Mouse (Mus musculus) CH12.LX (cell line): ENCODE results near the gene Atp1a4. TPM values are rescaled to one million over a fixed set of nuclear protein-coding genes. Genes with fewer than 3 reads are reported as not detected.

Experiments
- DNase-seq: peaks from one replicate; pipeline ENCODE4 v3.0.0-alpha.2; 2013; ENCODE audit errors: extremely low read depth
- H3K27ac ChIP-seq: 2 replicates; pipeline ENCODE4 v1.5.1; 2012; ENCODE audit warnings: low read depth, mild to moderate bottlenecking, control low read depth, moderate library complexity; ENCODE audit not compliant: insufficient read depth
- H3K27me3 ChIP-seq: replicated peaks from 2 replicates; pipeline ENCODE3; 2012; ENCODE audit warnings: inconsistent platforms
- H3K36me3 ChIP-seq, 2 experiments: replicated peaks in 1 of 2; 2 replicates each; pipeline versions ENCODE3 to v1.6.1; 2012; ENCODE audit warnings: inconsistent platforms in 1 of 2, low read length in 1 of 2, mild to moderate bottlenecking in 1 of 2, mixed read lengths in 1 of 2, moderate library complexity in 1 of 2; ENCODE audit not compliant: control insufficient read depth in 1 of 2, insufficient read depth in 1 of 2
- H3K4me1 ChIP-seq, 2 experiments: 2 replicates each; pipeline ENCODE4 v1.6.1; 2012; ENCODE audit warnings: inconsistent platforms in 1 of 2, moderate library complexity in 1 of 2; ENCODE audit not compliant: insufficient read depth in 2 of 2, control insufficient read depth in 1 of 2
- H3K4me2 ChIP-seq: 2 replicates; pipeline ENCODE4 v1.6.1; 2012; ENCODE audit warnings: low read depth, mild to moderate bottlenecking, control low read depth; ENCODE audit not compliant: poor library complexity, insufficient read depth, severe bottlenecking
- H3K4me3 ChIP-seq, 3 experiments: fragments of 150-350 bp in 1 of 3; sonication (generic) in 1 of 3; replicated peaks in 1 of 3; 2 replicates each; pipeline versions ENCODE3 to v1.5.1; 2011 to 2012; ENCODE audit warnings: low read depth in 2 of 3, low read length in 2 of 3, mild to moderate bottlenecking in 2 of 3, moderate library complexity in 2 of 3, control low read depth in 1 of 3, improper control_type of control experiment in 1 of 3, inconsistent platforms in 1 of 3, mixed read lengths in 1 of 3; ENCODE audit not compliant: poor library complexity in 1 of 3
- H3K79me2 ChIP-seq: replicated peaks from 2 replicates; pipeline ENCODE4 v1.6.1; 2012; ENCODE audit warnings: mild to moderate bottlenecking, moderate library complexity; ENCODE audit not compliant: control insufficient read depth, poor library complexity, insufficient read depth, severe bottlenecking; ENCODE audit errors: extremely low read depth
- H3K9ac ChIP-seq: 2 replicates; pipeline ENCODE4 v1.6.1; 2012; ENCODE audit warnings: low read depth, mild to moderate bottlenecking, control low read depth, moderate library complexity; ENCODE audit not compliant: insufficient read depth
- H3K9me3 ChIP-seq: replicated peaks from 2 replicates; pipeline ENCODE3; 2012; ENCODE audit warnings: low read length, inconsistent platforms, mixed read lengths
- BHLHE40 ChIP-seq: IDR thresholded peaks from 2 replicates; pipeline ENCODE4 v1.6.1; 2011; ENCODE audit warnings: mild to moderate bottlenecking, low read depth, low read length, improper control_type of control experiment
- CHD2 ChIP-seq: IDR thresholded peaks from 2 replicates; pipeline ENCODE4 v1.6.1; 2011; ENCODE audit warnings: low read length, improper control_type of control experiment
- EP300 ChIP-seq: IDR thresholded peaks from 2 replicates; pipeline ENCODE4 v1.6.1; 2011; ENCODE audit warnings: low read length, improper control_type of control experiment
- JUND ChIP-seq: conservative IDR thresholded peaks from 2 replicates; pipeline ENCODE4 v1.6.1; 2011; ENCODE audit warnings: low read depth, low read length, improper control_type of control experiment
- MEF2A ChIP-seq: IDR thresholded peaks from 2 replicates; pipeline ENCODE4 v1.6.1; 2014; ENCODE audit warnings: low read depth, mild to moderate bottlenecking, inconsistent platforms, low read length, improper control_type of control experiment, borderline replicate concordance
- MXI1 ChIP-seq: IDR thresholded peaks from 2 replicates; pipeline ENCODE4 v1.6.1; 2011; ENCODE audit warnings: mild to moderate bottlenecking, low read depth, low read length, improper control_type of control experiment
- NELFE ChIP-seq: IDR thresholded peaks from 2 replicates; pipeline ENCODE4 v1.6.1; 2011; ENCODE audit warnings: low read depth, low read length, improper control_type of control experiment
- POLR2A ChIP-seq: IDR thresholded peaks from 2 replicates; pipeline ENCODE4 v1.6.1; 2011; ENCODE audit warnings: low read depth, mild to moderate bottlenecking, improper control_type of control experiment, low read length
- SMC3 ChIP-seq: IDR thresholded peaks from 2 replicates; pipeline ENCODE4 v1.6.1; 2011; ENCODE audit warnings: low read depth, low read length, improper control_type of control experiment
- UBTF ChIP-seq: IDR thresholded peaks from 2 replicates; pipeline ENCODE4 v1.6.1; 2012; ENCODE audit warnings: low read depth, mild to moderate bottlenecking, inconsistent platforms, low read length, improper control_type of control experiment, moderate library complexity
- ZC3H11A ChIP-seq: IDR thresholded peaks from 2 replicates; pipeline ENCODE4 v1.6.1; 2012; ENCODE audit warnings: low read depth, mild to moderate bottlenecking, inconsistent platforms, low read length, improper control_type of control experiment
- ZKSCAN1 ChIP-seq: IDR thresholded peaks from 2 replicates; pipeline ENCODE4 v1.6.1; 2012; ENCODE audit warnings: low read depth, inconsistent platforms, low read length, improper control_type of control experiment, borderline replicate concordance
- ZNF384 ChIP-seq: IDR thresholded peaks from 2 replicates; pipeline ENCODE4 v1.6.1; 2012; ENCODE audit warnings: low read depth, low read length, improper control_type of control experiment, inconsistent platforms
- dilution Hi-C: fragments of 300-500 bp; cut with MboI; formaldehyde crosslinking; loops from 2 replicates; pipeline ENCODE4 v1.14.3; 2020; ENCODE audit warnings: low sequenced_read_pairs; ENCODE audit not compliant: extremely low pct_unique_long_range_greater_than_20kb, extremely low pct_ligation_motif_present
- in situ Hi-C: fragments of 300-500 bp; cut with MboI; formaldehyde crosslinking; loops from 3 replicates; pipeline ENCODE4 v1.14.3; 2019; ENCODE audit warnings: low sequenced_read_pairs, low pct_ligation_motif_present, low pct_unique_long_range_greater_than_20kb, mixed read lengths
- polyA plus RNA-seq: library from polyadenylated mRNA; unstranded; fragments of >175 nt; gene quantifications from 2 replicates; pipeline ENCODE4 v1.2.1, GENCODE M21; 2012; ENCODE audit warnings: low read depth; ENCODE audit not compliant: insufficient read length
- total RNA-seq, 2 experiments: library from RNA; depleted of rRNA; stranded (reverse); fragments of 300-350 nt in 1 of 2; fragments of >200 nt in 1 of 2; gene quantifications; 2 replicates each; pipeline ENCODE4 v1.2.3; 2012 to 2014

The Atp1a4 gene
- total and polyA plus RNA-seq, 3 experiments: not detected

DNA sequence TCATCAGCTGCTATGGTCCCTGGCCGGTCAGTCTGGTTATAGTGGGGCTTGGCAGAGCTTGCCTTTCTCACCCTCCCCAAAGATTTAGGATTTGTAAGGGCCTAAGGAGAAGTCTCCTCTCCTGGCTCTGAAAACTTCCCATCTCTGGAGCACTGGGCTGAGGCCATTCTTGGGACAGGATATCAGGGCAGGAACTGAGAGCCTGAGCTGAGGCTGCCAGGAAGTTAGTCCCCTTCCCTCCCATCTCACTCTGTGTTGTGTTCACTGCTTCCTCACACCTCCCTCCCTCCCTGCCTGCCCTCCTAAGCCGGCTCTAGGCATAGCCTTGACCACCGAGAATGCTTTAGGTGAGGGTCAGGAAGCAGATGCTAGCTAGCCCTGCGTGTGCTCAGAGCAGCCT, 54.6 kb downstream of the Atp1a4 start:
- Histone ChIP-seq H3K4me2 (no peak overlapping the region), H3K27me3 (no peaks in the 10 kb centered on the region), H3K9ac (no peak overlapping the region), H3K4me3 (no peak overlapping the region), H3K4me1 (peaks cover 23 to 66% of the 10 kb centered on the region in 2 experiments), H3K36me3 (peaks cover 30 to 62% of the 10 kb centered on the region in 2 experiments), H3K27ac (no peak overlapping the region), H3K9me3 (no peaks in the 10 kb centered on the region), H3K79me2 (peaks cover 5% of the 10 kb centered on the region; the same call in 1 of the 2 replicates)
- in situ Hi-C loops: no loop called here
- no peak for DNase-seq
- dilution Hi-C loops: no loop called here
- TF ChIP-seq JUND (no peak), MEF2A (no peak), POLR2A (no peak), ZKSCAN1 (no peak), BHLHE40 (no peak), MXI1 (no peak), SMC3 (no peak)

DNA sequence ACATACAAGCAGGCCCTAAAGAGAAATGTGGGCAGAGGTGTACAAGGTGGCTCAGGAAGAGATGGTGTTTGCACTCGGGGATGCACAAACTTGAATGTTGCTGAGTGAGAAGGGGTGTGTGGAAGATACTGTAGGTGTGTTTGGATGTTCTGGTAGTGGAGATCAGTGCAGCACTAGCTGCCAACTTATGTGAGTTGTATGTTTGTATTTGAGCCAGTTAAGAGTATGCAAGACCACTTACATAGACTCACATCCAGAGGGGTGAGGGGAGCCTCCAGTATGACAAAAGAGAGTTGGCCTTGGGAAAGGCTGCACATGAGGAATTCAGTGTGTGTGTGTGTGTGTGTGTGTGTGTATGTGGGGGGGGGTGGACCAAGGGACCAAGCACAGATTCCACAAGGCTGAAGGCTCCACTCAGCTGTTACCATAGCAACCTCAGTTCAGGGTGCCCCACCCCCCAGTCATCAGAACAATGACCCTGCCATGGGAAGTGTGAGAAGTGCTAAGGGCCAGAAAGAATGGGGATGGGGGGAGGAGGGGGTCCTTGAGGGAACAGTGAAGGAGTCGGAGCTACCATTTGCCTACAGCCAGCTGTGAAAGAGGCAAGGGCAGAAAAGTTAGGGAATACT, 55.2 kb downstream of the Atp1a4 start:
- H3K27ac ChIP-seq: no peak overlapping the region
- H3K27me3 ChIP-seq: no peaks in the 10 kb centered on the region
- peaks cover 34 to 68% of the 10 kb centered on the region in 2 experiments for H3K36me3 ChIP-seq
- H3K9me3 ChIP-seq: no peaks in the 10 kb centered on the region
- H3K4me3 ChIP-seq: no peak overlapping the region
- dilution Hi-C loops (no loop called here), in situ Hi-C loops (no loop called here)
- H3K4me2 ChIP-seq: no peak overlapping the region
- peaks cover 23 to 66% of the 10 kb centered on the region in 2 experiments for H3K4me1 ChIP-seq
- H3K79me2 ChIP-seq: peaks cover 5% of the 10 kb centered on the region; the same call in 1 of the 2 replicates
- no peak overlapping the region for H3K9ac ChIP-seq
- TF ChIP-seq ZNF384: no peak
- no peak for TF ChIP-seq JUND
- no peak for TF ChIP-seq ZC3H11A
- no peak for TF ChIP-seq NELFE
- no peak for TF ChIP-seq ZKSCAN1
- TF ChIP-seq CHD2: no peak
- no peak for TF ChIP-seq BHLHE40
- TF ChIP-seq EP300: no peak
- no peak for TF ChIP-seq UBTF
- TF ChIP-seq SMC3: no peak
- no peak for DNase-seq
